Mouse (Mus musculus): ENCODE measurements around the gene Rnf26. TPM values are rescaled to one million over a fixed set of nuclear protein-coding genes. Genes with fewer than 3 reads are reported as not detected.
"Not testable (repeated sequence)": the region's sequence is repeated elsewhere in the genome, so short reads cannot be mapped to it uniquely, and the experiment has no call there.

The Rnf26 gene
- polyA plus RNA-seq, 1 experiment, result not detected

DNA sequence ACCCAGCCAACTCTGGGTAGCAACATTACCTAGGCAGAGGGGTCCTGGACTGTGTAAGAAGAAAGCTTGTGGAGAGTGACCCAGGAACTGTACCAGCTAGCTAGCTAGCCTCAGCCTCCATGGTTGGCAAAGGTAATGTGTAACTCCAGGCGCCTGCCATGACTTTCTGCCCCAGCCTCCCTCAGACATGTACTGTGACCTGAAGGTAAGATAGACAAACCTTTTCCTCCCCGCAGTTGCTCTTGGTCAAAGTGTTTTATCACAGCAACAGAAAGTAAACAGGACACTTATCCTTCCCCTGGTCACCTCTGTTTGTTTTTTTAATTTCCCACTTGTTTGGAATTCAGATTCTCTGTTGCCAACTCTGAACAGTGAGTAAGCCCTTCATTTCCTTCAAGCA lies 1.1 kb upstream of the Rnf26 start:
- no peak for TF ChIP-seq POLR2A (IDR thresholded peaks at IDR 0.05; ENCODE audit: insufficient read depth, low read depth, low read length)
- TF ChIP-seq CTCF (IDR thresholded peaks at IDR 0.05; ENCODE audit: insufficient read depth, low read depth, low read length), result no peak

DNA sequence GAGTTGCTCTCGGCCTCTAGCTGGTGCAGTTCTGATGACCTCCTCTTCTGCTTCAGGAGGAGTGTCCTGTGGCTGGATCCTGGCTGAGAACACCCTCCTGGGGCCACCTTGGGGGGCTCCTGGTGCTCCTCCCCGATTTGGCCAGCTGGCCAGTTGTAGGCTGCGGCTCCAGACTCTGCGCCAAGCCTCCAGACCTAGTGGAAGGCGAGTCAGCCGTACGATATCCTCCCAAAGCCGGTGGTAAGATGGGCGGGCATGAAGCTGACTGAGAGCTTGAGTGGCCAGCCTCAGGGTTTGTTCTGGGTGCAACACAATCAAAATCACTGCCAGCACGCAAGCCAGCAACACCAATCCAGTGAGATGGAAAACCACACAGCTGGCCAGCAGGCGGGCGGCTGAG lies 1.4 kb downstream of the Rnf26 start:
- H3K4me3 ChIP-seq (ENCODE audit: insufficient read depth, low read depth, low read length); H3K27ac ChIP-seq (ENCODE audit: insufficient read depth, low read depth, low read length): not testable (repeated sequence)
- H3K4me1 ChIP-seq (ENCODE audit: control insufficient read depth, insufficient read depth, low read length), result peaks cover 40% of the 10 kb centered on the region
- 54% methylated on average over 10 of the region's 12 CpGs for WGBS

More for the DNA sequence above, 1.1 kb upstream of the Rnf26 start:
- 88% methylated on average over 2 of the region's 2 CpGs for WGBS
- Histone ChIP-seq H3K4me3 (ENCODE audit: insufficient read depth, low read depth, low read length) (no peak overlapping the region), H3K4me1 (ENCODE audit: control insufficient read depth, insufficient read depth, low read length) (peaks cover 16% of the 10 kb centered on the region; the same call in 1 of the 2 replicates), H3K27ac (ENCODE audit: insufficient read depth, low read depth, low read length) (no peak overlapping the region)

DNA sequence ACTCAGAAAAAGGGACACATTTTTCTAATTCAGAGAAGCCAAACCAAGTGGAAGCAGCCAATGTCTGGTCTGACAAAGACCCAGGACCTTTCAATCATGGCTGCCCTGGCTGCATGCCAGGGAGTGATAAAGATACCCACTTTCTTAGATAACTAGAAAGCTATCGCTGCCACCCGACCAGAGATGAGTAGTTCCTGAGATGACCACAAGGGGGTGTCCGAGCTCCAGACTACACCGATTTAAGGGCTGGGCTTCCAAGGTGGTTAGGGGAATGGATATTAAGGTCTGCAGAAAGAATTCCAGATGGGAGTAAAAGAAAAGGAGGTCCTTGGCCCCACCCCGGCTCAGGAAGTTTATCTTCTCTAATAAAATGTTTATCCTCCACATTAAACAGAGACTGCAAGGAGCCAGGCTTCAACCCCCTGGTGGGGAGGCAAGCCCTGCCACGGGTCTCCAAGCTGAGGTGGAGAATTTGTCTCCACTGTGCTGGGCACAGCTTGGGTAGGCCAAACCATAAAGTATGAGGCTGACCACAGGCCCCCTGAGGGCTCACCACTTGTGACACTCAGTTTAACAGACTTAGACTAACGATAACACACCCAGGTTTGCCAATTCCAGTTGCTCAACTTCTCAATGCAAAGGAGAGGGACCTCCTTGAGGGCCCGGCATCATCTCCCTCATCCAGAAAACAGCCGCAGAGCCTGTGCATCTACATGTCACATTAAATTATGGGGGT lies 3.8 kb downstream of the Rnf26 start:
- TF ChIP-seq POLR2A (IDR thresholded peaks at IDR 0.05; ENCODE audit: insufficient read depth, low read depth, low read length) (no peak), CTCF (IDR thresholded peaks at IDR 0.05; ENCODE audit: insufficient read depth, low read depth, low read length) (peak; percentile 35; the same call in 1 of the 2 replicates)
- no peak overlapping the region for H3K27ac ChIP-seq (ENCODE audit: insufficient read depth, low read depth, low read length)
- H3K4me1 ChIP-seq (ENCODE audit: control insufficient read depth, insufficient read depth, low read length), result peaks cover 52% of the 10 kb centered on the region
- no peak overlapping the region for H3K4me3 ChIP-seq (ENCODE audit: insufficient read depth, low read depth, low read length)
- WGBS, result 21% methylated on average over 9 of the region's 9 CpGs

DNA sequence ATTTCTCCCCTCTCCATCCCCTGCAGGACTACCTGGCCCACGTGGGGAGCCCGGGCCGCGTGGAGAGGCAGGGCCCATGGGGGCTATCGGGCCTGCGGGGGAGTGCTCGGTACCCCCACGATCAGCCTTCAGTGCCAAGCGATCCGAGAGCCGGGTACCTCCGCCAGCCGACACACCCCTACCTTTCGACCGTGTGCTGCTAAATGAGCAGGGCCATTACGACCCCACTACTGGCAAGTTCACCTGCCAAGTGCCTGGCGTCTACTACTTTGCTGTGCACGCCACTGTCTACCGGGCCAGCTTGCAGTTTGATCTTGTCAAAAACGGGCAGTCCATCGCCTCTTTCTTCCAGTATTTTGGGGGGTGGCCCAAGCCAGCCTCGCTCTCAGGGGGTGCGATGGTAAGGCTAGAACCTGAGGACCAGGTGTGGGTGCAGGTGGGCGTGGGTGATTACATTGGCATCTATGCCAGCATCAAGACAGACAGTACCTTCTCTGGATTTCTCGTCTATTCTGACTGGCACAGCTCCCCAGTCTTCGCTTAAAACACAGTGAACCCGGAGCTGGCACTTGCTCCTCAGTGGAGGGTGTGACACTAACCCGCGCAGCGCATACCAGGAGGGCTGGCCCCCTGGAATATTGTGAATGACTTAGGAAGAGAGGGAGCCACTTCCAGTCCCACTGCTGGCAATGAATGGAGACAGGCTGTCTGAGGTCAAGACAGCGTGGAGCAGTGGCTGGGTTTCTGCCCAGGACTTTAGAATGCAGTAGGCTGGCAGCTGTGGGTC lies 4.9 kb downstream of the Rnf26 start:
- TF ChIP-seq CTCF (IDR thresholded peaks at IDR 0.05; ENCODE audit: insufficient read depth, low read depth, low read length) (no peak), POLR2A (IDR thresholded peaks at IDR 0.05; ENCODE audit: insufficient read depth, low read depth, low read length) (no peak)
- WGBS, result 69% methylated on average over 31 of the region's 31 CpGs
- H3K4me1 ChIP-seq (ENCODE audit: control insufficient read depth, insufficient read depth, low read length), result peaks cover 52% of the 10 kb centered on the region
- H3K4me3 ChIP-seq (ENCODE audit: insufficient read depth, low read depth, low read length), result no peak overlapping the region
- H3K27ac ChIP-seq (ENCODE audit: insufficient read depth, low read depth, low read length), result no peak overlapping the region

DNA sequence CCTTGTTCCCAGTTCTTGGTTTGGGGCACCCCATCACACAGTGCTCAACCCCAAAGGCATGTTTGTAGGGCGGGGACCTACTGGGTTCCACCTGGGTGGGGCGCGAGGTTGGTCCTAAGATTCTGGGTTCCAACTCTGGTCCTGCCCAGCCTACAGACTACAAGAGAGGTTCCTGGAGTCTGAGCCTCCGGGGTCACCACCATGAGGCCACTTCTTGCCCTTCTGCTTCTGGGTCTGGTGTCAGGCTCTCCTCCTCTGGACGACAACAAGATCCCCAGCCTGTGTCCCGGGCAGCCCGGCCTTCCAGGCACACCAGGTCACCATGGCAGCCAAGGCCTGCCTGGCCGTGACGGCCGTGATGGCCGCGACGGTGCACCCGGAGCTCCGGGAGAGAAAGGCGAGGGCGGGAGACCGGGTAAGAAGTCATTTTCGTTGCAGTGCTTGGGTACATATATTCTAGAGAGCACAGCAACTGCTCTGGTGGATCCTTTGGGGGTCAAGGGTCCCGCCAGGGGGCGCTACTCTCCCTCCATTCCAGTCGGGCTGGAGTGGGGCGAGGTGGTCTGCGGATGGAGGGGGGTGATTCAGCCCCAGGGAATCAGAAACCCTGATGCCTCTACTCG lies 5.6 kb downstream of the Rnf26 start:
- peak overlapping the region; percentile 16 for H3K4me3 ChIP-seq (ENCODE audit: insufficient read depth, low read depth, low read length)
- TF ChIP-seq POLR2A (IDR thresholded peaks at IDR 0.05; ENCODE audit: insufficient read depth, low read depth, low read length) (no peak), CTCF (IDR thresholded peaks at IDR 0.05; ENCODE audit: insufficient read depth, low read depth, low read length) (peak; percentile 58)
- 28% methylated on average over 25 of the region's 25 CpGs for WGBS
- H3K4me1 ChIP-seq (ENCODE audit: control insufficient read depth, insufficient read depth, low read length), result peaks cover 51% of the 10 kb centered on the region
- peak overlapping the region; percentile 49 for H3K27ac ChIP-seq (ENCODE audit: insufficient read depth, low read depth, low read length)

DNA sequence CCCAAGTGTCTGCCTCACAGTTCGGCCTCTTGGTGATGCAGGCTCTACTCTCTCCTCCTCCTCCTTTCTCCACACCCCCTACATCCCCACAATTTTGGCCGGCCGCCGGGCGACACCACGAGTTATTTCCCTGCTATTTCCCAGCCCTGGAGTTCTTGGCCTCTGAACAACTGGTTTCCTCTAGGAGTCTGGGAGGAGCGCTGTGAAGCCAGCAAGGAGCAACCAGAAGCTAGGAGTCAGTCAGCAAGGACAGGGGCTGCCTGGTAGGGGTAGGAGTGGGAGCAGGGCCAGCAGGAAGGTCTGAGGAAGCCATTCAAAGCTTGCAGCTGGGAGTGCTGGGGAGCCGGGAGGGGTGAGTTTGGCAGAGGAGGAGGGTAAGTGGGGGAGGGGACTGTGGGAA lies 6.2 kb downstream of the Rnf26 start, which contains the start of gene C1qtnf5:
TSS of gene C1qtnf5 (plus strand) at position 136 of the 400 bp plus-strand sequence.
- H3K4me1 ChIP-seq (ENCODE audit: control insufficient read depth, insufficient read depth, low read length), result peaks cover 45% of the 10 kb centered on the region
- peak within 1 kb of the TSS; percentile 49 for H3K27ac ChIP-seq (ENCODE audit: insufficient read depth, low read depth, low read length)
- peak within 1 kb of the TSS; percentile 16 for H3K4me3 ChIP-seq (ENCODE audit: insufficient read depth, low read depth, low read length)
- 20% methylated on average over 8 of the region's 8 CpGs for WGBS
- TF ChIP-seq CTCF (IDR thresholded peaks at IDR 0.05; ENCODE audit: insufficient read depth, low read depth, low read length), result no peak
- peak; percentile 16; the same call in 1 of the 2 replicates for TF ChIP-seq POLR2A (IDR thresholded peaks at IDR 0.05; ENCODE audit: insufficient read depth, low read depth, low read length)

DNA sequence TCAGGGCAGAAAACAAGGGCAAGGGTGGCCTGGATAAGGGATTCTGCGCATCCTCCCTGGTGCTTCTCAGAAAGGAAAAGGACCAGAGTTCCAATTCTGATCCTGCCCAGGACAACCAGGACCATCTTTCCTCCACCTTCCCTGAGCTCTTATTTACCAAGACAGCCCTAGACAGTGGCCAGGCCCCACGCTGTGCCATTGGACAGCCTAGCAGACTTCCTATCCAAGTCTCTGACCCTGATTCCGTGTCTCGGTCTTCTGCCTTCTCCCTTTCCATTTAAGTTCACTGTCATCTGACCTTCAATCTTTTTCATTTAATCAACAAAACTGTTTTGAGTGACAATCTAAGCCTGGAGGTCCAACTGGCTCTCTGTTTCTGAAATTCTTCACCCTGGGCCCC lies 6.7 kb downstream of the Rnf26 start:
- TF ChIP-seq CTCF (IDR thresholded peaks at IDR 0.05; ENCODE audit: insufficient read depth, low read depth, low read length) (no peak), POLR2A (IDR thresholded peaks at IDR 0.05; ENCODE audit: insufficient read depth, low read depth, low read length) (no peak)
- Histone ChIP-seq H3K27ac (ENCODE audit: insufficient read depth, low read depth, low read length) (0 out of 2 replicates have a peak overlapping the region, but pooled peaks have one; percentile 35), H3K4me1 (ENCODE audit: control insufficient read depth, insufficient read depth, low read length) (peaks cover 41% of the 10 kb centered on the region), H3K4me3 (ENCODE audit: insufficient read depth, low read depth, low read length) (no peak overlapping the region)
- 63% methylated on average over 4 of the region's 4 CpGs for WGBS

DNA sequence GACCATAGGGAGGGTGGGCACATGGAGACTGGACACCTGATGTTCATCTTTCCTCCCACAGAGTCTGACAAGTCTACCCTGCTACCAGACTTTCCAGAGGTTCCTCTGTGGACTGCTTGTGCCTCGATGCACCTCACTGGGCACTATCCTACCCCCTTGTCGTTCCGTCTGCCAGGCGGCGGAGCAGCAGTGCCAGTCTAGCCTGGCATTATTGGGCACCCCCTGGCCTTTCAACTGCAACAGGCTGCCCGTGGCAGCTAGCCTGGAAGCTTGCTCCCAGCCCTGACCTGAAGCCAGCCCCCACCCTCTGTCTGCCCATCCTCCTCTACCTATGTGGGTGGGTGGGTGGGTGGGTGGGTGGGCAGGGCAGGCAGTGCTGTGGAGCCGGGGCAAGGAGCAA lies 7.1 kb downstream of the Rnf26 start:
- Histone ChIP-seq H3K4me1 (ENCODE audit: control insufficient read depth, insufficient read depth, low read length) (peaks cover 41% of the 10 kb centered on the region), H3K27ac (ENCODE audit: insufficient read depth, low read depth, low read length) (no peak overlapping the region), H3K4me3 (ENCODE audit: insufficient read depth, low read depth, low read length) (no peak overlapping the region)
- TF ChIP-seq POLR2A (IDR thresholded peaks at IDR 0.05; ENCODE audit: insufficient read depth, low read depth, low read length) (no peak), CTCF (IDR thresholded peaks at IDR 0.05; ENCODE audit: insufficient read depth, low read depth, low read length) (no peak)
- WGBS, result 53% methylated on average over 7 of the region's 7 CpGs

DNA sequence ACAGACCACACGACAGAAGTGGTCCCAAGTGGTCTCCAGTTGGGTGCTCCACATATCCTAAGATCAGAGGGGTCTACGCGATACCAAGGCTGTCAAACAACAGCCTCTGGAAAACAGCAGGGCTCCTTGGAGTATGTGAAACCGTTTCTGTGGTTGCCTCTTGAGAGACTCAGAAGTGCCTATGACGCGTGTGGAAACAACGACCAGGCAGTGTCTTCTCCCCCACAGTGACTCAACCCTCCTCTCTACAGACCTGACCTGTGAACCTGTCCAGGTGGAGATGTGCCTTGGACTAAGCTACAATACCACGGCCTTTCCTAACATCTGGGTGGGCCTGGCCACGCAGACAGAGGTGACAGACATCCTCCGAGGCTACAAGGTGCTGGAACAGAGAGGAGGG lies 7.5 kb downstream of the Rnf26 start:
- Histone ChIP-seq H3K4me3 (ENCODE audit: insufficient read depth, low read depth, low read length) (no peak overlapping the region), H3K4me1 (ENCODE audit: control insufficient read depth, insufficient read depth, low read length) (peaks cover 41% of the 10 kb centered on the region), H3K27ac (ENCODE audit: insufficient read depth, low read depth, low read length) (no peak overlapping the region)
- 80% methylated on average over 10 of the region's 10 CpGs for WGBS
- TF ChIP-seq POLR2A (IDR thresholded peaks at IDR 0.05; ENCODE audit: insufficient read depth, low read depth, low read length) (no peak), CTCF (IDR thresholded peaks at IDR 0.05; ENCODE audit: insufficient read depth, low read depth, low read length) (no peak)
